Mouse (Mus musculus) heart, adult 18-20 months (tissue): ENCODE data around the gene Olfr309. TPM values are rescaled to one million over a fixed set of nuclear protein-coding genes. Genes with fewer than 3 reads are reported as not detected.
"Not testable (repeated sequence)": the region's sequence is repeated elsewhere in the genome, so short reads cannot be mapped to it uniquely, and the experiment has no call there.

Source experiments
- DNase-seq, 2 experiments: peaks; one replicate each; pipeline ENCODE4 v3.0.0; 2021 to 2022; ENCODE audit warnings: mixed read lengths in 1 of 2
- long read RNA-seq, 2 experiments: library from polyadenylated mRNA; stranded (forward); transcript quantifications; one replicate each; pipeline ENCODE4 v2.0.0; 2021
- microRNA-seq, 2 experiments: library from miRNA; unstranded; fragments of <30 nt; microRNA quantifications; one replicate each; pipeline ENCODE4 v1.2.0; 2022
- total RNA-seq, 2 experiments: library from RNA; stranded (reverse); gene quantifications; 2 replicates each; pipeline ENCODE4 v1.2.3; 2021

The Olfr309 gene
- not detected for total RNA-seq
- long read RNA-seq, experiment 1: 0 reads
- long read RNA-seq, experiment 2: 0 reads

- DNase-seq: no peak
Observed at GRCm38 (mm10) chr7:86313608-86314007, at the start of gene Olfr309. Gene Olfr309 (minus strand): TSS chr7:86313708.

DNA sequence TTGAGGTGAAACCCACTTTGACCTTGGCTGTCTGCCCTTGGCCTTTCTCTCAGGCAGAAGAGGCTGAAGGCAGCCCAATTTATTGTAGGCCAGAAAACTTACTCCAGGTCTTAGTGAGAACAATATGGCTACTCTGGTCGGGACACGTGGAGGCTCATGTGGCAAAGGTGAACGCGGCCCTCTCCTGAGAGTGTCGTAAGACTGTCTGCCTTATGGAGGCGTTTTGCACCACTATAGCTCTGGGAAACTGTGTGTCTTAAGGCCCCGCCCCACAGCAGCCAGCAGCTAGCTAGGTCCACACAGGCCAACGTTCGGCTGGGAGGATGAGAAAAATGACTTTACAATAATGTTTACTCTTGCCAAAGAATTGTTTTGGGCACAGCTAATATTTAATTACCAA is 32.8 kb upstream of the Olfr309 start:
- DNase-seq: not testable (repeated sequence)

DNA sequence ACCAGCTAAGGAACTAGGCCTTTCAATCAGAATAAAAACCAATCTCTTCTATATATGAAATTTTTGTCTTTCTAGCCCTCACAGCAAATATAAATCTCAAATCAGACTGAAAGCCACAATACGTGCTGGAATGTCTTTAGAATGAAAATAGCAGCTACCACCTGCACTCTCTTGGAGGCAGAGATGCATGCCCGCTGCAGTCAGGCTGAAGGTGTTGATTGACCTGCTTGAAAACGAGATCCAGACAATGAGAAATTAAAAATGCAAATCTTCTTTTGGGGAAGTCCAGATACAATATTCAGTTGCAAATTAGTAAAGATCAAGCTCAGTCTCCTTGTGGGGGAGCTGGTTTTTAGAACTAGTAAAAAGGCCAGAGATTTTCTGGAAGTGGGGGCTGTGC is 30.7 kb upstream of the Olfr309 start:
- DNase-seq: no peak

- DNase-seq: no peak
Observed at GRCm38 (mm10) chr7:86342881-86343565, 29.5 kb upstream of the Olfr309 start.

- DNase-seq: no peak
Observed at GRCm38 (mm10) chr7:86337486-86337885, 24.0 kb upstream of the Olfr309 start, which contains the start of gene Olfr307. Gene Olfr307 (minus strand): TSS chr7:86337586.

GRCm38 (mm10) chr7:86325530-86325929 is 12.0 kb upstream of the Olfr309 start, which contains the start of gene Olfr308:
Gene Olfr308 (minus strand): TSS chr7:86325630.
- DNase-seq: no peak

DNA sequence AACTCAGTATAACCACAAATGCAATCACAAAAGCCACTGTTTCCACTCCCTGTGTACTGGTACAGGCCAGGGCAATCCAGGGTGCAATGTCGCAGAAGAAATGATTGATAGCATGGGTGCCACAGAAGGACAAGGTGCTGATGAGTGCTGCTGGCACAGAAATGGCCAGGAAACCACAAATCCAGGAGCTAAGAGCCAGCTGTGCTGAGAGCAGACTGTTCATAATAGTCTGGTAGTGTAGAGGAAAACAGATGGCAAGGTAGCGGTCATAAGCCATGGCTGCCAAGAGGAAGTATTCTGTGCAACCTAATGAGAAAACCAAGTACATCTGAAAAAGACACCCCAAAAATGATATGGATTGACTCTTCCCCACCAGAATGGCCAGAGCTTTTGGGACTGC is 7.8 kb upstream of the Olfr309 start:
- no peak for DNase-seq

DNA sequence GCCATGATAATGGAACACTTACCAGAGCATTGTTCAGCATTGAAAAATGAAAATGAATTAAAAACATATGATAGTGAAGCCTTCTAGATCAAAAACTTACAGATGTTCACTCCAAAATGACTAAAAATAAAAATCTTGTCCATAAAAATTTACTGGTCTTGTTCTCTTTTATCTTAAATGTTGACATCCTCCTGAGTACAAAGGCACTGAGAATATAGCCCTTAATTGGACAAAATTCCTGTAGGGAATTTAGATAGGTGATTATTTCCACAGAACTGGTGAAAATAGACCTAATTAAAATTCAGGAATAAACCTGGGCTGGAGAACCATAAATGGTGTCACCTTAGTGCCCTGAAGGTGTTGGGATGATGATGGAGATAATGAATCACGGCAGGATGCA is 36.4 kb downstream of the Olfr309 start, which contains the start of gene Olfr310:
Gene Olfr310, minus strand, starts transcription at position 101 of the 400 bp plus-strand sequence.
- no peak for DNase-seq

Small RNAs within 50 kb of the gene (microRNA-seq; reads per million reads assigned to microRNA genes)
- gene Gm23192: 0 reads per million in 2 experiments

Other genes with a start within 250 kb of the Olfr309 start
- gene Vmn2r75, start 141.9 kb downstream of the Olfr309 start, total RNA-seq: not detected
- gene Vmn2r76, start 67.4 kb downstream of the Olfr309 start, total RNA-seq: not detected
- not detected for gene Olfr310, start 36.5 kb downstream of the Olfr309 start, total RNA-seq
- not detected for gene Olfr308, start 11.9 kb upstream of the Olfr309 start, total RNA-seq
- gene Olfr307, start 23.9 kb upstream of the Olfr309 start, total RNA-seq: not detected
- gene Olfr305, start 53.2 kb upstream of the Olfr309 start, total RNA-seq: not detected
- gene Olfr304, start 73.0 kb upstream of the Olfr309 start, total RNA-seq: not detected
- not detected for gene Olfr303, start 84.1 kb upstream of the Olfr309 start, total RNA-seq
- not detected for gene Olfr301, start 90.1 kb upstream of the Olfr309 start, total RNA-seq
- not detected for gene Olfr299, start 146.2 kb upstream of the Olfr309 start, total RNA-seq
- gene Olfr298, start 178.8 kb upstream of the Olfr309 start, total RNA-seq: not detected
- not detected for gene Olfr297, start 206.3 kb upstream of the Olfr309 start, total RNA-seq